Mouse (Mus musculus) heart, embryonic 12.5 days (tissue): ENCODE data around the gene Kcnip4. TPM values are rescaled to one million over a fixed set of nuclear protein-coding genes. Genes with fewer than 3 reads are reported as not detected.

Source experiments
- ATAC-seq: fragments of 200-750 bp; cut with Nextera tagmentation; 2 replicates; pipeline ENCODE4 v1.8.0; 2017; ENCODE audit warnings: moderate TSS enrichment, moderate library complexity; ENCODE audit not compliant: insufficient number of reproducible peaks, low FRiP score
- H3K27ac ChIP-seq: fragments of 300-500 bp; sonication (generic); 2 replicates; pipeline ENCODE4 v1.5.1; 2016; ENCODE audit warnings: mild to moderate bottlenecking, moderate library complexity; ENCODE audit not compliant: poor library complexity, severe bottlenecking
- H3K27me3 ChIP-seq: fragments of 300-500 bp; sonication (generic); replicated peaks from 2 replicates; pipeline ENCODE4 v1.6.1; 2016; ENCODE audit warnings: mild to moderate bottlenecking, moderate library complexity
- H3K36me3 ChIP-seq: fragments of 300-500 bp; sonication (generic); 2 replicates; pipeline ENCODE4 v1.6.1; 2016; ENCODE audit warnings: mild to moderate bottlenecking, moderate library complexity
- H3K4me1 ChIP-seq: fragments of 300-500 bp; sonication (generic); replicated peaks from 2 replicates; pipeline ENCODE4 v1.6.1; 2016; ENCODE audit warnings: mild to moderate bottlenecking
- H3K4me2 ChIP-seq: fragments of 300-500 bp; sonication (generic); 2 replicates; pipeline ENCODE4 v1.6.1; 2016; ENCODE audit warnings: mild to moderate bottlenecking, moderate library complexity
- H3K4me3 ChIP-seq: fragments of 300-500 bp; sonication (generic); 2 replicates; pipeline ENCODE4 v1.5.1; 2016; ENCODE audit warnings: mild to moderate bottlenecking
- H3K9ac ChIP-seq: fragments of 300-500 bp; sonication (generic); 2 replicates; pipeline ENCODE4 v1.6.1; 2016; ENCODE audit warnings: mild to moderate bottlenecking, moderate library complexity
- H3K9me3 ChIP-seq: fragments of 300-500 bp; sonication (generic); replicated peaks from 2 replicates; pipeline ENCODE4 v1.6.1; 2016; ENCODE audit warnings: mild to moderate bottlenecking, moderate library complexity
- WGBS: fragments of 180-500 bp; shearing (Covaris S2); methylation state at CpG from one replicate; pipeline ENCODE4 v1.1.7; 2016; 5-methylcytosine and 5-hydroxymethylcytosine counted together
- polyA plus RNA-seq: library from polyadenylated mRNA; unstranded; fragments of >200 nt; fragmentation: Nextera tagmentation; extraction: Ambion mirVana; gene quantifications from 2 replicates; pipeline ENCODE4 v1.2.1, GENCODE M21; 2016

Gene Kcnip4
- polyA plus RNA-seq, 1 experiment from 2014 or later: 0.80 TPM

DNA sequence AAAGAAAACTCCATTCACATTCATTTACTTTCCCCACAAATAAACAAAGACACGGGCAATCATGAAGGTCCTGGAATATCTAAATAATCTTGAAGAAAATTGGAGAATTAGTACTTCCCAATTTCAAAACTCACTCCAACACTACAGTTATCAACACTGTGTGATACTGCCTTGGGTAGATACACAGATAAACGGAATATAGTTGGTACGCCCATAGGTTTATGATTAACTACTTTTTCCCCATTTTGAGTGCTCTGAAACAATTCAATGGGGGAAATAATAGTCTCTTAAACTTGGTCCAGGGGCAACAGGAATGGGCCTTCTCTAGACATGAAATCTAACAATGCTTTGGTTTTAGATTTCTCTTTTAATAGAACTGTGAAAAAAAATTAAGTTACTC lies 978.9 kb downstream of the Kcnip4 start:
- Histone ChIP-seq H3K27me3 (no peaks in the 10 kb centered on the region), H3K9ac (no peak overlapping the region), H3K4me3 (no peak overlapping the region), H3K4me1 (no peaks in the 10 kb centered on the region), H3K4me2 (no peak overlapping the region), H3K36me3 (no peaks in the 10 kb centered on the region), H3K9me3 (no peaks in the 10 kb centered on the region), H3K27ac (no peak overlapping the region)
- ATAC-seq: no peak
- 85% methylated on average over 3 of the region's 3 CpGs for WGBS

GRCm38 (mm10) chr5:48544784-48545734 lies 979.6 kb downstream of the Kcnip4 start:
- Histone ChIP-seq H3K9me3 (no peaks in the 10 kb centered on the region), H3K4me3 (no peak overlapping the region), H3K4me2 (no peak overlapping the region), H3K36me3 (no peaks in the 10 kb centered on the region), H3K27me3 (no peaks in the 10 kb centered on the region), H3K27ac (no peak overlapping the region), H3K9ac (no peak overlapping the region), H3K4me1 (no peaks in the 10 kb centered on the region)
- 51% methylated on average over 5 of the region's 5 CpGs for WGBS
- ATAC-seq: no peak

DNA sequence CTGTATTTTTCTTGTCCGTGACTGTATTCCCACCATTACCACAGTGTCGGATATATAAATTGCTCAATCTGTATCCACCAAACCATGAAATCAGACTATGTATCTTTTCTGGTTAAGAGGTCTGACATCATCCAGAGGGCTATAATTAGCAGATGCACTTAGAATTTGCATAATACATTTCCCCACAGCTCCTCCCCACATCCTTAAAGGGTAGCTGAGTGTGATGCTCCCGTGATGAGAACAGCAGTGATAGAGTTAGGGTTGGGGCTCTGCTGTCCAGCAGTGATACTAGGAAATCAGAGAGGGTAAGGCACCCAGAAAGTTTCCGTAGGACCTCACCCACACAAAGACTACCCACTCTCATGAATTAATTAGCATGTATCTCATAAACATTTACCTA lies 1006.7 kb downstream of the Kcnip4 start:
- ATAC-seq: no peak
- H3K4me2 ChIP-seq: no peak overlapping the region
- no peaks in the 10 kb centered on the region for H3K27me3 ChIP-seq
- no peak overlapping the region for H3K27ac ChIP-seq
- no peak overlapping the region for H3K4me3 ChIP-seq
- no peaks in the 10 kb centered on the region for H3K4me1 ChIP-seq
- H3K36me3 ChIP-seq: no peaks in the 10 kb centered on the region
- no peaks in the 10 kb centered on the region for H3K9me3 ChIP-seq
- whole genome bisulfite sequencing: 77% methylated on average over 4 of the region's 4 CpGs
- H3K9ac ChIP-seq: no peak overlapping the region

- 90% methylated on average over 1 of the region's 1 CpGs for WGBS
- Histone ChIP-seq H3K27ac (no peak overlapping the region), H3K4me2 (no peak overlapping the region), H3K36me3 (no peaks in the 10 kb centered on the region), H3K4me1 (peaks cover 7% of the 10 kb centered on the region), H3K9ac (no peak overlapping the region), H3K27me3 (no peaks in the 10 kb centered on the region), H3K4me3 (no peak overlapping the region), H3K9me3 (no peaks in the 10 kb centered on the region)
- no peak for ATAC-seq
Observed at GRCm38 (mm10) chr5:48513354-48513753, 1011.4 kb downstream of the Kcnip4 start.

DNA sequence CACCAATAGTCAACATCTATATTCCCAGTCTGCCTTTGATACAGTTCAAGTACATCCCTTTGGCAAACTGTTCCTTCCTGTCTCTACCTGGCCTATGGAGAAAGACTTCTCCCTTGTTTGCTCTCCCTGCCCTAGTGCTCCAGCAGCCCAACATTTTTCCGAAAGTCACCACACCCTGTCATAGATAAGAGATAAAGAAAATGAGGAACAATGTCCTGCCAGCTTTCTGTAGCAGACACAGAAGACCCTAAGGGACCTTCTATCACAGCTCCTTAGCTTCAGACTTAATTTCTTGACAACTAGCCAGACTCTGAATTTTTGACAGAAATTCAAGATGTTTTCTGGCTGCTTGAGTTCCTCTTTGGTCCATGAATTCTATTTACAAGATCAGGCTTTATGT lies 1013.4 kb downstream of the Kcnip4 start:
- H3K9ac ChIP-seq: no peak overlapping the region
- H3K27ac ChIP-seq: no peak overlapping the region
- no peak overlapping the region for H3K4me3 ChIP-seq
- H3K27me3 ChIP-seq: no peaks in the 10 kb centered on the region
- H3K4me1 ChIP-seq: peaks cover 7% of the 10 kb centered on the region
- 11% methylated on average over 1 of the region's 1 CpGs for WGBS
- H3K9me3 ChIP-seq: no peaks in the 10 kb centered on the region
- ATAC-seq: no peak
- H3K4me2 ChIP-seq: no peak overlapping the region
- no peaks in the 10 kb centered on the region for H3K36me3 ChIP-seq

DNA sequence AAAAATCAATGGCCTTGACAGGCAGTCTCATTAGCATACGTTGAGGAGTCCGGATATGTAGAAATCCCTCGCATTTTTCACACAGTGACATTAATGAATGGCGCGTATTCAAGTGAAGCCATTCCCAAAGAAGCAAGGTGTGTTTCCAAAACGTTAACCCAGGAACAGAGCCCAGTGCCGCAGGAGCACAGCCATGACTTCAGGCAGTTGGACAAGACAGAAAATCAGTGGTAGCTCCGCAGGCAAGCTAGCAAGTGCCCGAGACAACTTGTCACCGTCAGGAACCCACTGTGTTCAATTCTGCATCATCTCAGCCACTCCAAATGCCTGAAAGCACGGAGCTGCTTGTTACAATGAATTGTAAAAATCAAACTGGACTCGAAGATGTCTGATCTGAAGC lies 1014.5 kb downstream of the Kcnip4 start:
- H3K4me3 ChIP-seq: no peak overlapping the region
- no peak for ATAC-seq
- H3K9ac ChIP-seq: no peak overlapping the region
- peaks cover 7% of the 10 kb centered on the region for H3K4me1 ChIP-seq
- H3K27me3 ChIP-seq: no peaks in the 10 kb centered on the region
- H3K27ac ChIP-seq: no peak overlapping the region
- H3K9me3 ChIP-seq: no peaks in the 10 kb centered on the region
- no peak overlapping the region for H3K4me2 ChIP-seq
- no peaks in the 10 kb centered on the region for H3K36me3 ChIP-seq
- 74% methylated on average over 12 of the region's 12 CpGs for WGBS

DNA sequence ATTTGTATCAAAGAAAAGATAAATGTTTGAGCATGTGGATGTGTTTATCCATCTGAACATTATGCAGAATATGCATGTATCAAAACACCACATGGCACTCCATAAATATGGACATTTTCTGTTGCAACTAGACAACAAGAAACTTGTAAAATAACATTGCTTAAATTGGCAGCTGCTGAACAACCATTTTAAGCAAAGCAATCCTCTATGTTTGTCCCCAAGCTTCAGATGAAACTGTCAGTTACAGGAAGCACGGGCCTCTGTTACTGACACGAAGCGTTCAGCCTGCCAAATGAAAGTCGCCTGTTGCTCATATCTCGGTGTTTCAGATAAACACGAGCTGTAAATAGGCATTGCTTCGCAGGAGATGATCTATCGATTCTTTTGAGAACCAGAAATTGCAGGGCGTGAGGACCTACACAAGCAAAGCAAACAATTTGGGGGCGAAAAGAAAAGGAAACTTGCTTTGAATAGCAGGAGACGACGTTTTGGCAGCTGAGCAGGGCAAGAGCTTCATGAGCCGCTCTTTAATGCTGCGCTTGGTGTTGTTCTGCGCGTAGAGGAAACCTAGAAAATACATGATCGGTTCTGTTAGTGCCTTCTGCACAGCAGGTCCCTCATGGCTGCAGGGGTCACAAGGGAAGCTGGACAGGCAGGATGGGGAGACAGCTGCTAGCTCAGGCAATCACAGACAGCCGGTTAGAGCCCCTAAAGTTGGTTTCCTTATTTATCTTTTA lies 1015.3 kb downstream of the Kcnip4 start:
- no peaks in the 10 kb centered on the region for H3K36me3 ChIP-seq
- no peak overlapping the region for H3K27ac ChIP-seq
- H3K4me3 ChIP-seq: peak overlapping the region; percentile 41
- peak overlapping the region; percentile 34; the same call in 1 of the 2 replicates for H3K9ac ChIP-seq
- no peaks in the 10 kb centered on the region for H3K9me3 ChIP-seq
- peaks cover 7% of the 10 kb centered on the region for H3K4me1 ChIP-seq
- H3K4me2 ChIP-seq: peak overlapping the region; percentile 61
- ATAC-seq: no peak
- 36% methylated on average over 18 of the region's 18 CpGs for WGBS
- no peaks in the 10 kb centered on the region for H3K27me3 ChIP-seq

- H3K9ac ChIP-seq: no peak overlapping the region
- H3K27me3 ChIP-seq: no peaks in the 10 kb centered on the region
- H3K4me1 ChIP-seq: no peaks in the 10 kb centered on the region
- H3K27ac ChIP-seq: no peak overlapping the region
- no peaks in the 10 kb centered on the region for H3K9me3 ChIP-seq
- WGBS: 66% methylated on average over 3 of the region's 3 CpGs
- H3K36me3 ChIP-seq: no peaks in the 10 kb centered on the region
- no peak for ATAC-seq
- no peak overlapping the region for H3K4me2 ChIP-seq
- H3K4me3 ChIP-seq: no peak overlapping the region
Observed at GRCm38 (mm10) chr5:48503094-48503493, 1021.6 kb downstream of the Kcnip4 start.

DNA sequence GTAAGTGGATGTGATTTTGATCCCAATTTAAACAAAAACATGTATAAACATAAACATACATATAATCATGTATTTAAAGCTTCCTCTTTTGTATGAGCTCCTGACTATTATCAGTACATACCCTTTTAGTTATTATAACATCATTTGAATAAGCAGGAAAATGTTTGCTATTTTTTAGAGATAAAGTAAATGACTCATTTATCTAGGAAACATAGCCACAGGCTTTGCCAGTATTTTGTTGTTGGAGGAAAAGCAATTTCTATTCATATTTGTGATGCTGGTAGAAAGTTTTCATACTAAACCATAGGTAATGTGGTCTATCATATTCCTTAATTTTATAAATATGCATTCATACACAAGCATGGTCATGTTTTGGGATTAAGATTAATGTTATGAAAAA lies 1022.3 kb downstream of the Kcnip4 start:
- Histone ChIP-seq H3K9ac (no peak overlapping the region), H3K27me3 (no peaks in the 10 kb centered on the region), H3K4me3 (no peak overlapping the region), H3K27ac (no peak overlapping the region), H3K36me3 (no peaks in the 10 kb centered on the region), H3K4me1 (no peaks in the 10 kb centered on the region), H3K9me3 (no peaks in the 10 kb centered on the region), H3K4me2 (no peak overlapping the region)
- no peak for ATAC-seq

- Histone ChIP-seq H3K4me3 (no peak overlapping the region), H3K27ac (no peak overlapping the region), H3K4me1 (no peaks in the 10 kb centered on the region), H3K4me2 (no peak overlapping the region), H3K27me3 (no peaks in the 10 kb centered on the region), H3K9me3 (no peaks in the 10 kb centered on the region), H3K9ac (no peak overlapping the region), H3K36me3 (no peaks in the 10 kb centered on the region)
- no peak for ATAC-seq
- WGBS: 36% methylated on average over 5 of the region's 5 CpGs
Observed at GRCm38 (mm10) chr5:48500204-48500603, 1024.5 kb downstream of the Kcnip4 start.

DNA sequence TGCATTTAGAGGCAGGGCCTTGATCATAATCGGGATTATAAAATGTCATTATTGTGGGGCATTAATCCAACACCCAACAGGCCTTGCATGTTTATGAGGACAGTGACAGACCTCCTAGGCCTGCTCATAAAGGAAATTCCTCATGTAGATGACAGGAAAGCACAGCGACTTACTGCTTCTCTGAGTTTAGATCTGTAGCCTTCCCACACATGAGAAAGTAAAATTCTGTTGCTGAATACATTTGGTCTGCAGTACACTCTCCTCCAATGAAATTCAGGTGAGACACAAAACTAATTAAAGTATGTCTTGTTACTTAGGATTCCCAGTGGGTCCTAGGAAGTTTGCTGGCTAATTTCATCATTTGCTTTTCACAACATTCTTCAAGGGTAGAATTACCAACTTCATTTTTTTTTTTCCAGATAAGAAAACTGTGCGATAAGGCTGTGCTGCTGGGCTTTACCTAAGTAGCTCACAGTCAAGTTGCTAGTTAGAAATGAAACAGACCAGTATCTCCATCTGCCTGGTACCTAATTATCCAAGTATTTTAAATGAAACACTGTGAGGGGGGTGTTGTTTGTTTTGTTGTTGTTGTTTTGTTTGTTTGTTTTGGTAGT lies 1033.7 kb downstream of the Kcnip4 start:
- H3K9ac ChIP-seq: no peak overlapping the region
- no peaks in the 10 kb centered on the region for H3K4me1 ChIP-seq
- no peak for ATAC-seq
- H3K4me3 ChIP-seq: no peak overlapping the region
- H3K27ac ChIP-seq: no peak overlapping the region
- H3K27me3 ChIP-seq: no peaks in the 10 kb centered on the region
- H3K9me3 ChIP-seq: no peaks in the 10 kb centered on the region
- no peak overlapping the region for H3K4me2 ChIP-seq
- 63% methylated on average over 3 of the region's 3 CpGs for WGBS
- no peaks in the 10 kb centered on the region for H3K36me3 ChIP-seq
